In the genomic region with DNA sequence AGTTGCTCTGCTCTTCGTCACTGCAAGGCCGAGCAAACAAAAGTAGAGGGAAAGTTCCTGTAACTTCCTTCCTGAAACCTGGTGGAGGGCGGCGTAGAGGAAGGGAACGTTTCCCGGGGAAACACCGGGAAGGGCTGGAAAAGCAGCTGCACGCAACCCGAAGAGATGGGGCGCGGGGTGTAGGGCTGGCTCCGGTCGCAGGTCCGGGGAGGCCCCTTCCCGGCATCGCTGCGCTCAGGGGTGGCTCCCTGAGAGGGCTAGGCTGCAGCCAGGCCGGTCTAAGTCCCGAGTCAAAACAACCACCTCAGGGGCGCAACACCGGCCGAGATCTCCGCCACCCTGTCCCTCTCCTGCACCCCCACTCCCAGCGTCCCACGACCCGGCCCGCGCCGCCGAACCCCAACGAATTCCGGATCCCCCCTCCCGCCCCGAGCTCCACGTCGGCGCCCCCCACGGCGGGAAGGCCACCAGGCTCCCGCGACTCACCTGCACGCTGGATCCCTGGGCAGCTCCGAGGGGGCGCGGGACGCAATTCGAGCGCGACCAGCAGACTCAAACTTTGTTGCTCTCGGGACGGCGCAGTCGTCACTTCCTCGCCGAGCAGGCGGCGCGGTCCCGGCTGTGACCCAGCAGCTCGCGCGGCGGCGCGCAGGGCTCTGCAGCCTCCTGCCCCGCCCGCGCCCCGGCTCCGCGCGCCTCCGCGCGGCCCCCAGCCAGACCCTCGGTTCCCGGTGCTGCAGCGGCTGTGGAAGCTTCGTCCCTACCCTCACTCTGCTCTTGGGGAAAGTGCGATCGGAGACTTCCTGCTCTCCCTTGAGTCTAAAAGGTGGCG, we compare ENCODE assay signal across 8 mouse cellular contexts. TPM values are rescaled to one million over a fixed set of nuclear protein-coding genes. Genes with fewer than 3 reads are reported as not detected.
DNase-seq lines count a peak whose midpoint lies in the region; ATAC-seq and TF ChIP-seq lines count a peak whose summit lies in the region.

A gene (minus strand): TSS at position 593 of the 832 bp plus-strand sequence.

- peak within 1 kb of the TSS; percentile 84 to 97 for H3K4me3 ChIP-seq in MEL (ENCODE audit: control insufficient read depth in 1 of 2, insufficient read depth in 1 of 2, low read depth in 2 of 2, low read length in 2 of 2)
- peak within 1 kb of the TSS; percentile 95 for H3K4me3 ChIP-seq in hindbrain, embryonic 10.5 days
- H3K4me3 ChIP-seq in lung, postnatal 0 days (ENCODE audit: low read depth, low read length), result peak within 1 kb of the TSS; percentile 93

- peaks cover 0 to 4% of the 10 kb centered on the region in 2 experiments; a peak in 2 of 4 replicates for H3K36me3 ChIP-seq in MEL (ENCODE audit: control insufficient read depth in 1 of 2, insufficient read depth in 2 of 2, low read length in 2 of 2)
- H3K36me3 ChIP-seq in hindbrain, embryonic 10.5 days, result peaks cover 19% of the 10 kb centered on the region; the same call in 1 of the 2 replicates
- no peaks in the 10 kb centered on the region for H3K36me3 ChIP-seq in lung, postnatal 0 days (ENCODE audit: insufficient read depth, low read length)

- peaks cover 2 to 10% of the 10 kb centered on the region in 2 experiments; a peak in 3 of 4 replicates for H3K4me1 ChIP-seq in MEL (ENCODE audit: control insufficient read depth in 1 of 2, insufficient read depth in 2 of 2, low read length in 2 of 2)
- H3K4me1 ChIP-seq in hindbrain, embryonic 10.5 days (replicated peaks), result peaks cover 83% of the 10 kb centered on the region
- peaks cover 29% of the 10 kb centered on the region for H3K4me1 ChIP-seq in lung, postnatal 0 days (ENCODE audit: insufficient read depth, low read depth, low read length)

- peaks cover 35% of the 10 kb centered on the region for H3K79me2 ChIP-seq in MEL (ENCODE audit: control insufficient read depth, insufficient read depth, low read length, poor library complexity)

- peak within 1 kb of the TSS; percentile 60 for H3K27ac ChIP-seq in MEL (ENCODE audit: control insufficient read depth, low read depth, low read length)
- peak within 1 kb of the TSS; percentile 96 for H3K27ac ChIP-seq in hindbrain, embryonic 10.5 days
- H3K27ac ChIP-seq in lung, postnatal 0 days (ENCODE audit: low read length), result peak within 1 kb of the TSS; percentile 99

- no peak for TF ChIP-seq CTCF in MEL (IDR thresholded peaks at IDR 0.05 in 2 of 3, conservative IDR thresholded peaks at IDR 0.05 in 1 of 3; ENCODE audit: control insufficient read depth in 1 of 3, insufficient read depth in 1 of 3, low read depth in 2 of 3, low read length in 3 of 3, poor library complexity in 1 of 3, severe bottlenecking in 1 of 3)
- TF ChIP-seq CTCF in lung, postnatal 0 days (IDR thresholded peaks at IDR 0.05), result no peak; the same call in 1 of the 2 replicates

- peak; percentile 81 for ATAC-seq in lung, postnatal 0 days

- H3K27me3 ChIP-seq in MEL (ENCODE audit: control insufficient read depth in 1 of 2, insufficient read depth in 2 of 2, low read length in 2 of 2), result no peaks in the 10 kb centered on the region
- peaks cover 14% of the 10 kb centered on the region for H3K27me3 ChIP-seq in hindbrain, embryonic 10.5 days (ENCODE audit: insufficient read depth, poor library complexity, severe bottlenecking)
- no peaks in the 10 kb centered on the region for H3K27me3 ChIP-seq in lung, postnatal 0 days (replicated peaks; ENCODE audit: insufficient read depth, low read length)

- H3K4me2 ChIP-seq in lung, postnatal 0 days (replicated peaks; ENCODE audit: low read depth, low read length), result peak within 1 kb of the TSS; percentile 83

- H3K9me3 ChIP-seq in MEL (replicated peaks; ENCODE audit: insufficient read depth, low read length), result no peaks in the 10 kb centered on the region
- no peaks in the 10 kb centered on the region for H3K9me3 ChIP-seq in hindbrain, embryonic 10.5 days
- H3K9me3 ChIP-seq in lung, postnatal 0 days (ENCODE audit: low read length), result no peaks in the 10 kb centered on the region

- peak in 1 of 2 experiments; percentile 79; a peak in 3 of 4 replicates for TF ChIP-seq POLR2A in MEL (IDR thresholded peaks at IDR 0.05; ENCODE audit: control insufficient read depth in 1 of 2, insufficient read depth in 1 of 2, low read depth in 1 of 2, low read length in 2 of 2, poor library complexity in 1 of 2)

- no peak for TF ChIP-seq RAD21 in MEL (IDR thresholded peaks at IDR 0.05; ENCODE audit: low read depth, low read length)

- WGBS in hindbrain, embryonic 10.5 days, result under 1% methylated on average over 82 of the region's 82 CpGs
- WGBS in lung, postnatal 0 days, result 0% methylated on average over 72 of the region's 82 CpGs

- peak within 1 kb of the TSS; percentile 96 for H3K9ac ChIP-seq in MEL (ENCODE audit: control insufficient read depth, low read depth, low read length, poor library complexity, severe bottlenecking)
- H3K9ac ChIP-seq in lung, postnatal 0 days (replicated peaks; ENCODE audit: low read depth), result peak within 1 kb of the TSS; percentile 92

- no peak for TF ChIP-seq EP300 in MEL (IDR thresholded peaks at IDR 0.05; ENCODE audit: low read depth in 1 of 2, low read length in 2 of 2)
- TF ChIP-seq EP300 in lung, postnatal 0 days (IDR thresholded peaks at IDR 0.05), result peak; percentile 61; the same call in 1 of the 2 replicates

- peak; percentile 89 for DNase-seq in MEL (ENCODE audit: low read depth, low spot score)
- peak; percentile 59 for DNase-seq in cerebellum, adult 8-10 months
- DNase-seq in forelimb bud, embryonic 11.5 days (ENCODE audit: low read depth, low spot score), result peak; percentile 75
- DNase-seq in hindbrain, embryonic 10.5 days (ENCODE audit: low spot score), result peak; percentile 80
- peak; percentile 67 for DNase-seq in layer of hippocampus, adult 9-11 months
- DNase-seq in lung, postnatal 0 days (ENCODE audit: low spot score), result peak; percentile 93
- DNase-seq in ovary, adult 18-20 months (ENCODE audit: low spot score), result peak; percentile 65
- peak; percentile 79 to 87 for DNase-seq in thymus, postnatal 10 days (ENCODE audit: low spot score in 2 of 2)

TF ChIP-seq in MEL, 35 proteins besides CTCF, POLR2A, EP300 and RAD21:
- TF ChIP-seq UBTF (IDR thresholded peaks at IDR 0.05; ENCODE audit: borderline replicate concordance, insufficient read depth, low read depth, low read length), result no peak
- TF ChIP-seq JUND (IDR thresholded peaks at IDR 0.05; ENCODE audit: low read depth, low read length), result no peak
- no peak for TF ChIP-seq ZKSCAN1 (IDR thresholded peaks at IDR 0.05; ENCODE audit: low read depth, low read length)
- no peak for TF ChIP-seq MAFK (IDR thresholded peaks at IDR 0.05; ENCODE audit: borderline replicate concordance, low read depth, low read length)
- no peak for TF ChIP-seq ELF1 (IDR thresholded peaks at IDR 0.05; ENCODE audit: low read depth, low read length)
- 0 out of 2 replicates have a peak, but pooled peaks have one; percentile 24 for TF ChIP-seq KAT2A (conservative IDR thresholded peaks at IDR 0.05; ENCODE audit: low read depth, low read length)
- TF ChIP-seq MXI1 (IDR thresholded peaks at IDR 0.05; ENCODE audit: low read depth, low read length), result peak; percentile 50; the same call in 1 of the 2 replicates
- no peak for TF ChIP-seq NRF1 (IDR thresholded peaks at IDR 0.05; ENCODE audit: insufficient read depth, low read depth, low read length, poor library complexity, severe bottlenecking)
- no peak for TF ChIP-seq USF2 (IDR thresholded peaks at IDR 0.05; ENCODE audit: borderline replicate concordance in 1 of 2, insufficient read depth in 1 of 2, low read depth in 1 of 2, low read length in 2 of 2)
- no peak for TF ChIP-seq SMC3 (IDR thresholded peaks at IDR 0.05; ENCODE audit: low read depth, low read length)
- TF ChIP-seq TBP (IDR thresholded peaks at IDR 0.05; ENCODE audit: low read depth, low read length), result no peak
- no peak for TF ChIP-seq POLR2AphosphoS2 (IDR thresholded peaks at IDR 0.05; ENCODE audit: low read length)
- TF ChIP-seq BHLHE40 (IDR thresholded peaks at IDR 0.05; ENCODE audit: borderline replicate concordance, low read depth, low read length), result no peak
- 0 out of 2 replicates have a peak, but pooled peaks have one; percentile 7 for TF ChIP-seq MAX (IDR thresholded peaks at IDR 0.05; ENCODE audit: low read length)
- TF ChIP-seq MEF2A (IDR thresholded peaks at IDR 0.05; ENCODE audit: extremely low read depth, insufficient replicate concordance, low read depth, low read length, poor library complexity, severe bottlenecking), result no peak
- no peak for TF ChIP-seq RCOR1 (IDR thresholded peaks at IDR 0.05; ENCODE audit: low read depth, low read length)
- no peak for TF ChIP-seq MYB (IDR thresholded peaks at IDR 0.05; ENCODE audit: low read depth, low read length)
- no peak for TF ChIP-seq CHD2 (IDR thresholded peaks at IDR 0.05; ENCODE audit: low read length)
- no peak for TF ChIP-seq POLR2AphosphoS5 (IDR thresholded peaks at IDR 0.05; ENCODE audit: borderline replicate concordance, low read depth, low read length)
- TF ChIP-seq HCFC1 (IDR thresholded peaks at IDR 0.05; ENCODE audit: low read depth, low read length), result peak; percentile 72
- peak; percentile 0; the same call in 1 of the 2 replicates for TF ChIP-seq SIN3A (IDR thresholded peaks at IDR 0.05; ENCODE audit: low read length)
- no peak for TF ChIP-seq CHD1 (IDR thresholded peaks at IDR 0.05; ENCODE audit: low read depth, low read length)
- TF ChIP-seq NELFE (IDR thresholded peaks at IDR 0.05; ENCODE audit: low read depth, low read length), result peak; percentile 51
- TF ChIP-seq ZNF384 (IDR thresholded peaks at IDR 0.05; ENCODE audit: low read depth, low read length), result no peak
- no peak for TF ChIP-seq GATA1 (IDR thresholded peaks at IDR 0.05; ENCODE audit: low read depth, low read length)
- TF ChIP-seq ZC3H11A (IDR thresholded peaks at IDR 0.05; ENCODE audit: low read depth, low read length), result no peak

RNA-seq across cellular contexts. Expression of the gene that starts here (rescaled TPM):
- 7.7 TPM in 2 replicates for total RNA-seq in MEL (2012; rRNA removed)
- 10 to 100 TPM in 1 of 2 experiments, not detected in 1; 25.3 TPM for polyA plus RNA-seq in MEL (2012; ENCODE audit: insufficient read depth in 1 of 2, insufficient read length in 2 of 2, low read depth in 1 of 2, low replicate concordance in 2 of 2, missing spikeins in 1 of 2)
- polyA plus RNA-seq in hindbrain, embryonic 10.5 days (2016; fragmentation: Nextera tagmentation; extraction: Ambion mirVana), result 6.5 and 8.2 TPM in 2 replicates
- 5.9 and 6.7 TPM in 2 replicates for polyA plus RNA-seq in lung, postnatal 0 days (2015; fragmentation: Nextera tagmentation; extraction: Ambion mirVana)

Comparison
In these comparisons a context has a peak if more than half of its experiments do, and no peak if none do; other contexts are left out.
1. Peak in every context shown above with its lines: DNase-seq, ATAC-seq, H3K4me3 ChIP-seq and H3K27ac ChIP-seq.